Mouse (Mus musculus) kidney, adult 2 months (tissue): Measurements from ENCODE around the gene Siglec1. TPM values are rescaled to one million over a fixed set of nuclear protein-coding genes. Genes with fewer than 3 reads are reported as not detected.

ENCODE experiments used
- DNase-seq: peaks from one replicate; pipeline ENCODE4 v3.0.0; 2021
- H3K27ac ChIP-seq: fragments of 200-500 bp; 2 replicates; pipeline ENCODE4 v1.5.1; 2012; ENCODE audit warnings: low read depth, low read length, control low read depth, inconsistent platforms; ENCODE audit not compliant: insufficient read depth
- H3K27me3 ChIP-seq: fragments of 200-500 bp; replicated peaks from 2 replicates; pipeline ENCODE4 v1.6.1; 2012; ENCODE audit warnings: mild to moderate bottlenecking, moderate library complexity, low read length, inconsistent platforms; ENCODE audit not compliant: control insufficient read depth, insufficient read depth
- H3K36me3 ChIP-seq: fragments of 200-500 bp; 2 replicates; pipeline ENCODE4 v1.6.1; 2012; ENCODE audit warnings: mild to moderate bottlenecking, moderate library complexity, low read length, inconsistent platforms; ENCODE audit not compliant: control insufficient read depth, insufficient read depth
- H3K4me1 ChIP-seq: fragments of 200-500 bp; 2 replicates; pipeline ENCODE4 v1.6.1; 2011; ENCODE audit warnings: low read length; ENCODE audit not compliant: control insufficient read depth, insufficient read depth
- H3K4me3 ChIP-seq: fragments of 200-500 bp; 2 replicates; pipeline ENCODE4 v1.5.1; 2011; ENCODE audit warnings: mild to moderate bottlenecking, low read depth, low read length, control low read depth; ENCODE audit not compliant: insufficient read depth
- CTCF ChIP-seq: fragments of 200-500 bp; conservative IDR thresholded peaks from 2 replicates; pipeline ENCODE4 v1.5.1; 2011; ENCODE audit warnings: low read depth, mild to moderate bottlenecking, control low read depth, low read length, moderate library complexity, mixed read lengths; ENCODE audit not compliant: insufficient read depth, insufficient read length
- POLR2A ChIP-seq: fragments of 200-500 bp; IDR thresholded peaks from one replicate; pipeline ENCODE4 v1.6.1; 2011; ENCODE audit warnings: low read depth, low read length, control low read depth
- WGBS: fragments of 180-500 bp; shearing (Covaris S2); methylation state at CpG from one replicate; pipeline ENCODE4 v1.1.7; 2018; 5-methylcytosine and 5-hydroxymethylcytosine counted together
- polyA plus RNA-seq: library from polyadenylated mRNA; depleted of rRNA; stranded (reverse); fragments of >200 nt; gene quantifications from 2 replicates; pipeline ENCODE4 v1.2.3, GENCODE M21; 2012; rRNA removed

The Siglec1 gene
- 1.5 and 7.5 TPM in 2 replicates for polyA plus RNA-seq

- no peaks in the 10 kb centered on the region for H3K4me1 ChIP-seq
- 72% methylated on average over 11 of the region's 11 CpGs for WGBS
- H3K27me3 ChIP-seq, result no peaks in the 10 kb centered on the region
- no peak for DNase-seq
- H3K27ac ChIP-seq, result no peak within 1 kb of the TSS
- TF ChIP-seq POLR2A (no peak), CTCF (no peak)
- H3K4me3 ChIP-seq, result no peak within 1 kb of the TSS
- no peaks in the 10 kb centered on the region for H3K36me3 ChIP-seq
Observed at GRCm38 (mm10) chr2:131086667-131087390, at the start of gene Siglec1. TSS of gene Siglec1 (minus strand) at chr2:131086765.

GRCm38 (mm10) chr2:131135521-131136139, 49.1 kb upstream of the Siglec1 start:
- H3K4me3 ChIP-seq, result no peak overlapping the region
- no peaks in the 10 kb centered on the region for H3K27me3 ChIP-seq
- DNase-seq, result no peak
- 0 out of 2 replicates have a peak, but pooled peaks cover 2% of the 10 kb centered on the region for H3K4me1 ChIP-seq
- peak overlapping the region; percentile 80 for H3K27ac ChIP-seq
- WGBS, result 82% methylated on average over 11 of the region's 11 CpGs
- H3K36me3 ChIP-seq, result no peaks in the 10 kb centered on the region
- TF ChIP-seq CTCF (no peak), POLR2A (no peak)

DNA sequence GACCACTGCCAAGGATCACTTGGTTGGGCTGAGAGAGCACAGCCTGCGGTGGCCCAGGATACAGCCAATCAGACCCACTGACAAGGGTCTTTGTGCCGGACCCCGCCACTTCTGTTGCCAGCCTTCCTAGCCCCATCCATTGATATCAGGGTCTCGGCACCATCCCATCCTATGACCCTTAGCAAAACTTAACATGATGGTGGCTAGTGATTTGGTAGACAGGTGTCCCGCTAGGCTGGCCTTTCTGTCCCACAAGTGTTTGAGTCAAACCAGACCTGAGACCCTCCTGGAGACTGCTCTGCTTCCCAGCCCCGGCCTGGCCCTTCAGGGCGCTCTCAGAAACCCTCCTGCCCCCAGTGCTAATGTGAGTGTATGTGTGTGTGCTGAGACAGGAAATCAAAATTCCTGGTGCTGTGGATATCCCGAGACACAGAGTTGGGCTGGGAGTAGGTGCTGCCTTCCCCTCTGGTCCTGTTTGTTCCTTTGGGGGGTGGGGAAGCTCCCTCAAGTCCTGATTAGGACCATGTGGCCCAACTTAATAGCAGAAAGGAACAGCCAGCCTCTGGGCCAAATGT, 48.3 kb upstream of the Siglec1 start:
- Histone ChIP-seq H3K4me3 (no peak overlapping the region), H3K27me3 (no peaks in the 10 kb centered on the region), H3K36me3 (no peaks in the 10 kb centered on the region), H3K4me1 (0 out of 2 replicates have a peak, but pooled peaks cover 2% of the 10 kb centered on the region), H3K27ac (peak overlapping the region; percentile 80)
- no peak for TF ChIP-seq CTCF
- no peak for TF ChIP-seq POLR2A
- DNase-seq, result no peak
- 70% methylated on average over 8 of the region's 8 CpGs for WGBS

GRCm38 (mm10) chr2:131134381-131134780, 47.8 kb upstream of the Siglec1 start:
- 65% methylated on average over 1 of the region's 1 CpGs for WGBS
- TF ChIP-seq POLR2A (peak; percentile 5), CTCF (no peak)
- H3K4me3 ChIP-seq, result no peak overlapping the region
- H3K4me1 ChIP-seq, result no peaks in the 10 kb centered on the region
- H3K27ac ChIP-seq, result peak overlapping the region; percentile 80
- no peaks in the 10 kb centered on the region for H3K36me3 ChIP-seq
- peak; percentile 84 for DNase-seq
- H3K27me3 ChIP-seq, result no peaks in the 10 kb centered on the region

DNA sequence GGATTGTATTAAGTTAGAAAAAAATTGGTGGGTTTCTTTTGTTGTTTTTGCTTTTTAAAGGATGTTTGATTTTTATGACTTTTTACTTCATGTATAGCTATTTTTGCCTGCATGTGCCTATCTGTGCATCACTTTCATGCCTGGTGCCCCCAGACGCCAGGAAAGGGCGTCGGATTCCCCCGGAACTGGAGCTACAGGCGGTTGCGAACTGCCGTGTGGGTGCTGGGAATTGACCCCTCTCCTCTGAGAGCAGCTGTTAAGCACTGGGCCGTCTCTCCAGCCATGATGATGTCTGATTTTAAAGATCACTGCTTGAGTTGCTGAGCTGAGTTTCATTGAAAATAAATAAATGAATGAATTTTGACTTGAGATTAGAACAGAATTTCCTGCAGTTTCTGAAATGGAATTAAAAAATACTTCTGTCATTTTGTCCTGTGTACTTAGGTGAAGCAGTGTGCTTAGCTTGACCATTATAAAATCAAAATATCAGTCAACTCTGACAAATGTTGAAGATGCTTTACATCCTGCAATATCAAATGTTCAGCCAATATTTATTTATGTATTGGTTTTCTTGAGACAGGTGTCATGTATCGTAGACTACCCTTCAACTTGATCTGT, 46.5 kb upstream of the Siglec1 start, which contains the start of gene Gm11037:
TSS of gene Gm11037 (plus strand) at position 568 of the 618 bp plus-strand sequence.
- Histone ChIP-seq H3K36me3 (no peaks in the 10 kb centered on the region), H3K4me1 (no peaks in the 10 kb centered on the region), H3K27me3 (no peaks in the 10 kb centered on the region), H3K27ac (peak within 1 kb of the TSS; percentile 7; the same call in 1 of the 2 replicates), H3K4me3 (no peak within 1 kb of the TSS)
- TF ChIP-seq POLR2A (no peak), CTCF (no peak)
- 68% methylated on average over 9 of the region's 9 CpGs for WGBS
- DNase-seq, result no peak

DNA sequence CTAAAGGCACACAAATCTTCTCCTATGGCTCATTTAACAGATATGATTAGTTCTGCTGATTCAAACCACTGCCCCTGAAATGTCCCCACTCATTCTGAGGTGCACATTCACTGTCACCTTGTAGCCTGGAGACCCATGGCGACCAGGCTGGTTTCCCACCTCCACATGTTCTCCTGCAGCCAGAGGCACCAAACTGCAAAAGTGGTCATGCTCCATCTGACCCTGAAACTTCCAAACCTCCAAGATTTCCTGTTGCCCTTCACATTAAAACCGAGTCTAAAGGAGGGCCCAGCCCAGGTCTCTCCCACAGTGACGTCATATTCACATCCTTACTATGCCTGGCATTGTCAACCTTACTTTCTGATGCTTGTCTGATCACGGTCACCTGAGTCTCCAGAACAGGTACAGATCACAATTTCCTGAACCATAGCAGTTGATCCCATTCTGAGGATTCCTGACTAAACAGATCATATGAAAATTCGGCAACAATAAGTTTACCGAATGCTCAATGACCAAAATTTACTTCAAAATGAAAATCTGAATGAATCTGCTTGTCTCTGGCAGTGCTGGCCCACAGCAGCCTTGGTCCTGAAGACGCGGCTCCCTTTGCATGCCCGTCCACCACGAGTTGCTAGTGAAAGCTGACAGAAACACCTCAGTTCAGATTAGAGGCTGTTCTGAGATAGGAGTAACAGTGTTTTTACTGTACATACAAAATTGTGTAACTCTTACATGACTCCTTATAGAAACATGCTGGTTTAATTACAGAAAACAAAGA, 45.7 kb upstream of the Siglec1 start:
- no peak for DNase-seq
- no peak overlapping the region for H3K4me3 ChIP-seq
- no peak overlapping the region for H3K27ac ChIP-seq
- no peak for TF ChIP-seq CTCF
- TF ChIP-seq POLR2A, result no peak
- H3K4me1 ChIP-seq, result no peaks in the 10 kb centered on the region
- H3K36me3 ChIP-seq, result no peaks in the 10 kb centered on the region
- WGBS, result 74% methylated on average over 10 of the region's 10 CpGs
- H3K27me3 ChIP-seq, result no peaks in the 10 kb centered on the region

GRCm38 (mm10) chr2:131130849-131131248, 44.3 kb upstream of the Siglec1 start:
- WGBS, result 83% methylated on average over 2 of the region's 2 CpGs
- Histone ChIP-seq H3K27me3 (no peaks in the 10 kb centered on the region), H3K27ac (no peak overlapping the region)

More at GRCm38 (mm10) chr2:131130849-131131248, 44.3 kb upstream of the Siglec1 start:
- no peak for DNase-seq
- Histone ChIP-seq H3K36me3 (no peaks in the 10 kb centered on the region), H3K4me3 (no peak overlapping the region), H3K4me1 (no peaks in the 10 kb centered on the region)
- TF ChIP-seq CTCF (no peak), POLR2A (no peak)
